Mouse (Mus musculus) lung, postnatal 0 days (tissue): ENCODE measurements at regions not wholly inside any gene's neighbourhood (a gene's known extent, or its start where the extent isn't known, plus 50 kb on each side); places are given as distances from the start of the nearest gene placed in this dataset.

Source experiments
- CTCF ChIP-seq: IDR thresholded peaks from 2 replicates; pipeline ENCODE4 v1.5.1; 2016; ENCODE audit warnings: antibody characterized with exemption, mild to moderate bottlenecking
- EP300 ChIP-seq: IDR thresholded peaks from 2 replicates; pipeline ENCODE4 v1.6.1; 2016; ENCODE audit warnings: antibody characterized with exemption, mild to moderate bottlenecking, control low read depth

DNA sequence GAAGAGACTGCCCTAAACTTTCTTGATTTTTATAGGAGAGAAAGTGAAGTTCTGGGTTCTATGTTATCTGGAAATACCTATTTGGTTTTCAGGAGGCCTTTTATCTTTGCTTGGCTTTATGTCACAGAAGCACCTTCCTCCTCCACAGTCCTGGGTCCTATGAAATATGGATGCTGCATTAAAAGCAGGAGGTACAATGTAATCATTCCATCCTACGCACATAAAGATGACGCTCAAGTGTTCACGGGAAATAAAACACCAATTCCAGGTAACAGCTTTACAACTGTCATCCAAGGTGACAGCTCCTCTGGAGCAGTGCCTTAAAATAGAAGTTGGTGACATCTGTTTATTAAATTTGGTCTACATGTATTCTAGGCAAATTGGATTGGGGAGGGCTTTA lies 523.8 kb upstream of the Nbea start:
- TF ChIP-seq EP300 (no peak), CTCF (no peak)
